Mouse (Mus musculus) embryonic facial prominence, embryonic 15.5 days (tissue): Measurements from ENCODE around the gene Hfm1. TPM values are rescaled to one million over a fixed set of nuclear protein-coding genes. Genes with fewer than 3 reads are reported as not detected.

Source experiments
- ATAC-seq: fragments of 200-750 bp; cut with Nextera tagmentation; 2 replicates; pipeline ENCODE4 v1.8.0; 2017; ENCODE audit warnings: low read depth, moderate TSS enrichment; ENCODE audit not compliant: insufficient number of reproducible peaks, low FRiP score, low TSS enrichment
- H3K27ac ChIP-seq: fragments of 300-500 bp; sonication (generic); replicated peaks from 2 replicates; pipeline ENCODE4 v1.5.1; 2015; ENCODE audit warnings: mild to moderate bottlenecking, inconsistent platforms
- H3K27me3 ChIP-seq: fragments of 300-500 bp; sonication (generic); 2 replicates; pipeline ENCODE4 v1.6.1; 2015; ENCODE audit warnings: inconsistent platforms
- H3K36me3 ChIP-seq: fragments of 300-500 bp; sonication (generic); 2 replicates; pipeline ENCODE4 v1.6.1; 2015; ENCODE audit warnings: mild to moderate bottlenecking, inconsistent platforms
- H3K4me1 ChIP-seq: fragments of 300-500 bp; sonication (generic); 2 replicates; pipeline ENCODE4 v1.6.1; 2015; ENCODE audit warnings: inconsistent platforms
- H3K4me2 ChIP-seq: fragments of 300-500 bp; sonication (generic); replicated peaks from 2 replicates; pipeline ENCODE4 v1.6.1; 2015; ENCODE audit warnings: mild to moderate bottlenecking, inconsistent platforms
- H3K4me3 ChIP-seq: fragments of 300-500 bp; sonication (generic); replicated peaks from 2 replicates; pipeline ENCODE4 v1.5.1; 2015; ENCODE audit warnings: mild to moderate bottlenecking, inconsistent platforms
- H3K9ac ChIP-seq: fragments of 300-500 bp; sonication (generic); 2 replicates; pipeline ENCODE4 v1.6.1; 2015; ENCODE audit warnings: inconsistent platforms
- H3K9me3 ChIP-seq: fragments of 300-500 bp; sonication (generic); replicated peaks from 2 replicates; pipeline ENCODE4 v1.6.1; 2016; ENCODE audit warnings: inconsistent platforms
- WGBS: fragments of 180-500 bp; shearing (Covaris S2); methylation state at CpG from one replicate; pipeline ENCODE4 v1.1.7; 2015; 5-methylcytosine and 5-hydroxymethylcytosine counted together
- polyA plus RNA-seq: library from polyadenylated mRNA; unstranded; fragments of >200 nt; fragmentation: Nextera tagmentation; extraction: Ambion mirVana; gene quantifications from 2 replicates; pipeline ENCODE4 v1.2.1, GENCODE M21; 2015

The Hfm1 gene
- polyA plus RNA-seq, 1 experiment from 2014 or later: 0.32 TPM

GRCm38 (mm10) chr5:106927996-106928395 is 1.9 kb upstream of the Hfm1 start:
- Histone ChIP-seq H3K4me2 (no peak overlapping the region), H3K27me3 (no peaks in the 10 kb centered on the region), H3K9ac (no peak overlapping the region), H3K9me3 (no peaks in the 10 kb centered on the region), H3K36me3 (no peaks in the 10 kb centered on the region), H3K27ac (no peak overlapping the region), H3K4me1 (peaks cover 8% of the 10 kb centered on the region), H3K4me3 (no peak overlapping the region)
- ATAC-seq: no peak
- WGBS: 67% methylated on average over 4 of the region's 4 CpGs

GRCm38 (mm10) chr5:106926369-106926686 is 207 bp upstream of the Hfm1 start:
- 37% methylated on average over 4 of the region's 4 CpGs for WGBS

GRCm38 (mm10) chr5:106919315-106919714 is 6.8 kb downstream of the Hfm1 start:
- Histone ChIP-seq H3K4me1 (no peaks in the 10 kb centered on the region), H3K9ac (no peak overlapping the region), H3K4me3 (no peak overlapping the region), H3K4me2 (no peak overlapping the region), H3K27ac (no peak overlapping the region), H3K36me3 (no peaks in the 10 kb centered on the region), H3K9me3 (no peaks in the 10 kb centered on the region), H3K27me3 (no peaks in the 10 kb centered on the region)
- no peak for ATAC-seq

More at GRCm38 (mm10) chr5:106926369-106926686, 207 bp upstream of the Hfm1 start:
- Histone ChIP-seq H3K27me3 (no peaks in the 10 kb centered on the region), H3K9ac (no peak overlapping the region; the same call in 1 of the 2 replicates), H3K4me3 (peak overlapping the region; percentile 58), H3K4me1 (peaks cover 8% of the 10 kb centered on the region), H3K4me2 (peak overlapping the region; percentile 79), H3K36me3 (no peaks in the 10 kb centered on the region), H3K9me3 (no peaks in the 10 kb centered on the region), H3K27ac (no peak overlapping the region)
- ATAC-seq: no peak

GRCm38 (mm10) chr5:106896879-106897278 is 29.2 kb downstream of the Hfm1 start:
- no peak overlapping the region for H3K4me3 ChIP-seq
- 0 out of 2 replicates have a peak, but pooled peaks cover under 1% of the 10 kb centered on the region for H3K4me1 ChIP-seq

GRCm38 (mm10) chr5:106891773-106892172 is 34.3 kb downstream of the Hfm1 start:
- no peak overlapping the region for H3K9ac ChIP-seq
- no peak for ATAC-seq

More at GRCm38 (mm10) chr5:106896879-106897278, 29.2 kb downstream of the Hfm1 start:
- no peak overlapping the region for H3K4me2 ChIP-seq
- H3K9me3 ChIP-seq: no peaks in the 10 kb centered on the region
- H3K9ac ChIP-seq: no peak overlapping the region
- H3K36me3 ChIP-seq: no peaks in the 10 kb centered on the region
- 62% methylated on average over 2 of the region's 2 CpGs for WGBS
- no peaks in the 10 kb centered on the region for H3K27me3 ChIP-seq
- ATAC-seq: no peak
- no peak overlapping the region for H3K27ac ChIP-seq

GRCm38 (mm10) chr5:106887303-106888071 is 38.6 kb downstream of the Hfm1 start:
- no peak overlapping the region for H3K27ac ChIP-seq
- no peak overlapping the region for H3K4me3 ChIP-seq
- ATAC-seq: no peak
- 0 out of 2 replicates have a peak, but pooled peaks cover 6% of the 10 kb centered on the region for H3K4me1 ChIP-seq
- WGBS: 59% methylated on average over 1 of the region's 1 CpGs
- no peaks in the 10 kb centered on the region for H3K36me3 ChIP-seq
- H3K9me3 ChIP-seq: no peaks in the 10 kb centered on the region
- no peak overlapping the region for H3K9ac ChIP-seq
- H3K4me2 ChIP-seq: no peak overlapping the region
- H3K27me3 ChIP-seq: no peaks in the 10 kb centered on the region

More at GRCm38 (mm10) chr5:106891773-106892172, 34.3 kb downstream of the Hfm1 start:
- WGBS: 23% methylated on average over 5 of the region's 5 CpGs
- no peaks in the 10 kb centered on the region for H3K9me3 ChIP-seq
- 0 out of 2 replicates have a peak, but pooled peaks cover 6% of the 10 kb centered on the region for H3K4me1 ChIP-seq
- H3K36me3 ChIP-seq: no peaks in the 10 kb centered on the region
- no peak overlapping the region for H3K4me3 ChIP-seq
- H3K27me3 ChIP-seq: no peaks in the 10 kb centered on the region
- H3K27ac ChIP-seq: no peak overlapping the region; the same call in 1 of the 2 replicates
- H3K4me2 ChIP-seq: no peak overlapping the region

- ATAC-seq: no peak
- no peaks in the 10 kb centered on the region for H3K4me1 ChIP-seq
- WGBS: 79% methylated on average over 4 of the region's 4 CpGs
- no peak overlapping the region for H3K27ac ChIP-seq
- no peak overlapping the region for H3K9ac ChIP-seq
- no peak overlapping the region for H3K4me3 ChIP-seq
- H3K27me3 ChIP-seq: no peaks in the 10 kb centered on the region
- no peaks in the 10 kb centered on the region for H3K36me3 ChIP-seq
- no peaks in the 10 kb centered on the region for H3K9me3 ChIP-seq
- H3K4me2 ChIP-seq: no peak overlapping the region
Measured at GRCm38 (mm10) chr5:106885517-106885916, 40.6 kb downstream of the Hfm1 start.

GRCm38 (mm10) chr5:106876438-106876837 is 49.7 kb downstream of the Hfm1 start:
- H3K4me3 ChIP-seq: no peak overlapping the region
- no peaks in the 10 kb centered on the region for H3K36me3 ChIP-seq
- H3K9me3 ChIP-seq: no peaks in the 10 kb centered on the region
- no peak overlapping the region for H3K9ac ChIP-seq
- H3K27ac ChIP-seq: no peak overlapping the region
- 64% methylated on average over 1 of the region's 1 CpGs for WGBS
- no peak overlapping the region for H3K4me2 ChIP-seq
- H3K4me1 ChIP-seq: no peaks in the 10 kb centered on the region
- no peak for ATAC-seq
- H3K27me3 ChIP-seq: no peaks in the 10 kb centered on the region

GRCm38 (mm10) chr5:106860415-106860814 is 65.7 kb downstream of the Hfm1 start:
- Histone ChIP-seq H3K27ac (no peak overlapping the region), H3K4me1 (no peaks in the 10 kb centered on the region), H3K36me3 (no peaks in the 10 kb centered on the region), H3K27me3 (no peaks in the 10 kb centered on the region), H3K4me2 (no peak overlapping the region), H3K9me3 (no peaks in the 10 kb centered on the region), H3K9ac (no peak overlapping the region), H3K4me3 (no peak overlapping the region)
- 38% methylated on average over 3 of the region's 3 CpGs for WGBS
- ATAC-seq: no peak

GRCm38 (mm10) chr5:106853284-106853683 is 72.8 kb downstream of the Hfm1 start:
- Histone ChIP-seq H3K36me3 (no peaks in the 10 kb centered on the region), H3K27ac (no peak overlapping the region), H3K4me1 (no peaks in the 10 kb centered on the region), H3K4me3 (no peak overlapping the region), H3K27me3 (no peaks in the 10 kb centered on the region), H3K9ac (no peak overlapping the region), H3K9me3 (no peaks in the 10 kb centered on the region), H3K4me2 (no peak overlapping the region)
- WGBS: 87% methylated on average over 3 of the region's 3 CpGs
- no peak for ATAC-seq

GRCm38 (mm10) chr5:106847045-106847444 is 79.1 kb downstream of the Hfm1 start:
- H3K9me3 ChIP-seq: no peaks in the 10 kb centered on the region
- H3K27me3 ChIP-seq: no peaks in the 10 kb centered on the region
- no peaks in the 10 kb centered on the region for H3K36me3 ChIP-seq
- H3K27ac ChIP-seq: no peak overlapping the region
- H3K4me1 ChIP-seq: no peaks in the 10 kb centered on the region
- no peak for ATAC-seq
- no peak overlapping the region for H3K9ac ChIP-seq
- no peak overlapping the region for H3K4me2 ChIP-seq
- H3K4me3 ChIP-seq: no peak overlapping the region

GRCm38 (mm10) chr5:106843906-106844305 is 82.2 kb downstream of the Hfm1 start:
- H3K4me1 ChIP-seq: no peaks in the 10 kb centered on the region
- no peak for ATAC-seq
- no peak overlapping the region for H3K4me3 ChIP-seq
- H3K4me2 ChIP-seq: no peak overlapping the region
- H3K36me3 ChIP-seq: no peaks in the 10 kb centered on the region
- no peak overlapping the region for H3K9ac ChIP-seq
- no peaks in the 10 kb centered on the region for H3K27me3 ChIP-seq
- H3K27ac ChIP-seq: no peak overlapping the region
- 72% methylated on average over 2 of the region's 2 CpGs for WGBS
- no peaks in the 10 kb centered on the region for H3K9me3 ChIP-seq
